Mouse (Mus musculus): ENCODE results near the gene Tnfsf4.

DNA sequence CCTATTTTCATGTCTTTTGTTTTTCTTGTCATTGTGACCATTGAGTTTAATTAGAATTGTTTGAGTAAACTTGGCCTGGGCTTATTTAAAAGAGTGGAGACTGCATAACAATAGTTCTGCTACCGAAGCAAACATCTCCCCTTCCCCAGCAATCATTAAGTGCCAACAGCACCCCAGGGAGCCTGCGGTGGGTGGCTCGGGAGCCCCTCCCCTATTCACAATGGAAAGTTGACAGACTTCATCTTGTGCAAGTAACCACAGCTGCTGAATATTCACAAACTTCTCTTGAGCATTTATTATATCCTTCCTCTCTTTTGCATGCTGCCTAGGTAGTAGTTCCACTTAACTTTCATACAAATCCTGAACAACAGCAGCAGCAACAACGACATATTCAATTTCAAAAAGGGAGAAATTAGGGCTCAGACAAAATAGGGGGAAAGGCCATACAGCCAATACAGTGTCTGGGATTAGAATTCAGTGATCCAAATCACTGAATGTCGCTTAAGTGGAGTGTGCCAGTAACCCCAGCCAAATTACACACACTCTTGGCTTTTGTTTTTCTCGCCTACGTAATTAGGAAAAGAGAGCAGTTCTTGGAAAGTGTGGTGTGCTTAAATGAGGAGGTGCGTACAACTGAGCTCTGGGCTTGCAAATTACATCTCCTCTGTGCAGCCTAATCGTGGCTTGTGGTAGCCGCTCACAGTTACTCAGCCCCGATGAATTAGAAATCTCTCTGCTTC lies 15.4 kb upstream of the Tnfsf4 start:
- no peak for TF ChIP-seq POLR2A (IDR thresholded peaks at IDR 0.05; ENCODE audit: low read depth, low read length)
- TF ChIP-seq CTCF (IDR thresholded peaks at IDR 0.05; ENCODE audit: borderline replicate concordance, insufficient read depth, low read length): no peak
